Mouse (Mus musculus) hindbrain, postnatal 0 days (tissue): Measurements from ENCODE around the gene Naa15. TPM values are rescaled to one million over a fixed set of nuclear protein-coding genes. Genes with fewer than 3 reads are reported as not detected.
"Not testable (repeated sequence)": the region's sequence is repeated elsewhere in the genome, so short reads cannot be mapped to it uniquely, and the experiment has no call there.

ENCODE experiments used
- ATAC-seq: fragments of 200-750 bp; cut with Nextera tagmentation; 2 replicates; pipeline ENCODE4 v1.8.0; 2017; ENCODE audit warnings: mild to moderate bottlenecking, moderate TSS enrichment, moderate library complexity
- DNase-seq: peaks from one replicate; pipeline ENCODE4 v3.0.0-alpha.2; 2015; ENCODE audit warnings: low spot score
- H3K27ac ChIP-seq: fragments of 300-500 bp; sonication (generic); 2 replicates; pipeline ENCODE4 v1.5.1; 2014; ENCODE audit warnings: mild to moderate bottlenecking
- H3K27me3 ChIP-seq: fragments of 300-500 bp; sonication (generic); 2 replicates; pipeline ENCODE4 v1.6.1; 2014; ENCODE audit warnings: low read length, mixed read lengths; ENCODE audit not compliant: insufficient read depth
- H3K36me3 ChIP-seq: fragments of 300-500 bp; sonication (generic); 2 replicates; pipeline ENCODE4 v1.6.1; 2014; ENCODE audit warnings: low read length, mixed read lengths; ENCODE audit not compliant: insufficient read depth
- H3K4me1 ChIP-seq: fragments of 300-500 bp; sonication (generic); 2 replicates; pipeline ENCODE4 v1.6.1; 2014; ENCODE audit warnings: antibody characterized with exemption, low read length, mixed read lengths; ENCODE audit not compliant: insufficient read depth
- H3K4me2 ChIP-seq: fragments of 300-500 bp; sonication (generic); 2 replicates; pipeline ENCODE4 v1.6.1; 2014; ENCODE audit warnings: low read depth, mild to moderate bottlenecking, low read length, moderate library complexity, mixed read lengths
- H3K4me3 ChIP-seq: fragments of 300-500 bp; sonication (generic); 2 replicates; pipeline ENCODE4 v1.5.1; 2014; ENCODE audit warnings: low read length
- H3K9ac ChIP-seq: fragments of 300-500 bp; sonication (generic); replicated peaks from 2 replicates; pipeline ENCODE4 v1.6.1; 2014; ENCODE audit warnings: mild to moderate bottlenecking, low read length, moderate library complexity, mixed read lengths
- H3K9me3 ChIP-seq: fragments of 300-500 bp; sonication (generic); 2 replicates; pipeline ENCODE4 v1.6.1; 2016; ENCODE audit warnings: low read length, mixed read lengths
- CTCF ChIP-seq: IDR thresholded peaks from 2 replicates; pipeline ENCODE4 v1.5.1; 2016; ENCODE audit warnings: antibody characterized with exemption, control low read depth, low read depth
- WGBS: fragments of 180-500 bp; shearing (Covaris S2); extraction: QIAGEN DNeasy Blood & Tissue Kit; methylation state at CpG from one replicate; pipeline ENCODE4 v1.1.7; 2014; 5-methylcytosine and 5-hydroxymethylcytosine counted together
- polyA plus RNA-seq: library from polyadenylated mRNA; unstranded; fragments of >200 nt; fragmentation: Nextera tagmentation; extraction: Ambion mirVana; gene quantifications from 2 replicates; pipeline ENCODE4 v1.2.1, GENCODE M21; 2015
- total RNA-seq: library from RNA; depleted of rRNA; stranded (reverse); fragments of >200 nt; gene quantifications from 2 replicates; pipeline ENCODE4 v1.2.3, GENCODE M21; 2014

Gene Naa15
- total and polyA plus RNA-seq, 2 experiments from 2014 or later = 20.4 to 35.0 TPM

DNA sequence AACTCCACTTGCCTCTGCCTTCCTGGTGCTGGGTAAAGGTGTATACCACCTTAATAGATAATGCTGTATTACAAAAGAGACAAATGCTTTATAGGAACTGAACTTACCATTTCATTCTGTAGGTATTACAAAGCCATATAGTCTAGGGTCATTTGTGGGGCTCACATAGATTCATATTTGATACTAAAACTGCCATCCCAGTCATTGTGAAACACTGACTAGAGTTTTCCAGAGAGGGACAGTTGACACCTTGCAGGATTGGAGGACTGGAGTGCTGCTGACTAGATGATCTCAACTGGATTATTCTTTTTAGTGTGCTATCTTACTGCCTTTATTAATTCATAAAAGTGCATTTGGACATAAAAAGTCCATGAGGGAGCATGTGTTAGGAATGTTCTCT, 10.4 kb downstream of the Naa15 start:
- H3K4me3 ChIP-seq = no peak overlapping the region
- no peak overlapping the region for H3K27ac ChIP-seq
- no peaks in the 10 kb centered on the region for H3K27me3 ChIP-seq
- DNase-seq (no peak), ATAC-seq (no peak)
- H3K9me3 ChIP-seq = no peaks in the 10 kb centered on the region
- no peak overlapping the region for H3K4me2 ChIP-seq
- no peaks in the 10 kb centered on the region for H3K36me3 ChIP-seq
- no peak for TF ChIP-seq CTCF
- no peaks in the 10 kb centered on the region for H3K4me1 ChIP-seq
- H3K9ac ChIP-seq = no peak overlapping the region

GRCm38 (mm10) chr3:51434364-51434763, 19.4 kb downstream of the Naa15 start:
- DNase-seq, H3K9ac ChIP-seq, H3K27ac ChIP-seq, H3K36me3 ChIP-seq, H3K4me2 ChIP-seq, H3K4me3 ChIP-seq, H3K27me3 ChIP-seq, ATAC-seq, H3K9me3 ChIP-seq, H3K4me1 ChIP-seq: not testable (repeated sequence)
- WGBS = 88% methylated on average over 5 of the region's 5 CpGs

DNA sequence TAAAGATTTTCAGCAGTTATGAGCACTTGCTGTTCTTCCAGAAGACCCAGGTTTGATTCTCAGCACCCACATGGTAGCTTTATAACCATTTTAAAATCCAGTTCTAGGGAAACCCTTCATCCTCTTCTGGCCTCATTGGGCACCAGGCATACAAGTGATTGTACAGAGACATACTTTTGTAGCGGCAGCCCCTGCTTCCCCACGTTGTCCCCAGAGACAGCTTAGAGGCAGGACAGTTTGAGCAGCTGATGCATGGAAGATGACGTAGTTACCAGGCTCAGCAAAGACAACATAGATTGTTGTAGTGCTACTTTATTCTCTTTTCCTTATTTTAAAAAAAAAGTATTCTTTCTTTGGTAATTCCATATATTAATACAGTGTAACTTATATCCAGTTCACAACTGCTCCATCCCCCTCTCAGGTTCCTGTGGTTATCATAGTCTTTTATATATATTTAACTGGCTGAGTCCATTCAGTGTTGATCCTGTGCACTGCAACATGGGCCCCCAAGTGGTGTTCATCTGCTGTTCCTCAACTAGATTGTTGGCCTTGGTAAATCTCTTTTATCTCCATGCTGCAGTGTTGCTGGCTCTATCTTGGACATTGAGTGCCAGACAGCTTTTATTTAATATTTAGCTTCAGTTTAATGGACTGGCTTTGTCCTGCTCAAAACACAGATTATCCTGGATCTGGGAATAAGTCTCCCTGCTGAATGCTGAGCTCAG, 20.1 kb downstream of the Naa15 start:
- Histone ChIP-seq H3K4me2 (no peak overlapping the region), H3K9ac (no peak overlapping the region), H3K36me3 (no peaks in the 10 kb centered on the region), H3K27me3 (no peaks in the 10 kb centered on the region), H3K4me1 (no peaks in the 10 kb centered on the region), H3K27ac (no peak overlapping the region), H3K9me3 (no peaks in the 10 kb centered on the region), H3K4me3 (no peak overlapping the region)
- DNase-seq = no peak
- WGBS = 69% methylated on average over 3 of the region's 3 CpGs
- ATAC-seq = no peak
- TF ChIP-seq CTCF = no peak

DNA sequence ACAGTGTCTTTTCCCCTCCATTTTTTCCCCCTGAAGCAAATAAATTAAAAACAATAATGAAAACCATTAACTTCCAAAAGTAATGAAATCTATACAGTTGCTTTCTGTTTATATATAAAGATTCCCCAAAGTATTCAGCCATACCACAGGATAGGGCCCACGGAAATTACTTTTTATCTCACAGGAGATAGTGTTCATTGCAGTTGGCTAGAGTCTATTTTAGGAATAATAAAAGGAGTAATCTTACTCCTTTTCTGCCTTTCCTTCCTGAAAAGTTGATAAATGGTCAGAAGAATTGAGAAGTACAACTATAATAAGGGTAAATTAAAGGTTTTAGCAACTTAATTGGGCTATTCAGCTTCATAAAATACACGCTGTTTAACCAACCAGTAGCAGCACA, 53.6 kb downstream of the Naa15 start:
- Histone ChIP-seq H3K4me2 (no peak overlapping the region), H3K27ac (no peak overlapping the region), H3K27me3 (no peaks in the 10 kb centered on the region), H3K36me3 (peaks cover 38% of the 10 kb centered on the region), H3K9me3 (no peaks in the 10 kb centered on the region), H3K9ac (no peak overlapping the region), H3K4me3 (no peak overlapping the region), H3K4me1 (no peaks in the 10 kb centered on the region)
- DNase-seq (no peak), ATAC-seq (no peak)
- 96% methylated on average over 2 of the region's 2 CpGs for WGBS
- no peak for TF ChIP-seq CTCF

DNA sequence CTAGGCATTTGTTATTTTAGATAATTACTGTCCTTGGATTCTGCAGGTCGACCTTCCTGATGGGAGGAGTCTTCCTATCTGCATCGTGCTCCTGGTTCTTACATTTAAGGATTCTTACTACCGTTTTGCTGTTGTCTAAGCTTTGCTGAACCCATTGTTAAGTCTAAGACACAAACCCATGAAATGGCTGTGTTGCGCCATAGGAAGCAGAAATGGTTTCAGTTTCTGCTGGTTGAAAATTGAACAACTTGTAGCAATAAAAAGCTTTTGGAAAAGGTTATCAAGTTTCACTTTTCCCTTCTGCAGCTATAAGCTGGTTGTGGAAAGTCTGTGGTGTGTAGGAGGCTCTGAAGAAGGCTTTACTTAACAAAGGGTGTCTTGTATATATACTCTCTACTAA, 60.8 kb downstream of the Naa15 start:
- H3K27me3 ChIP-seq = no peaks in the 10 kb centered on the region
- H3K9me3 ChIP-seq = no peaks in the 10 kb centered on the region
- 79% methylated on average over 4 of the region's 4 CpGs for WGBS
- no peaks in the 10 kb centered on the region for H3K4me1 ChIP-seq
- ATAC-seq (no peak), DNase-seq (no peak)
- H3K4me3 ChIP-seq = no peak overlapping the region
- H3K36me3 ChIP-seq = peaks cover 21% of the 10 kb centered on the region; the same call in 1 of the 2 replicates
- H3K27ac ChIP-seq = no peak overlapping the region
- no peak overlapping the region for H3K9ac ChIP-seq
- no peak for TF ChIP-seq CTCF
- no peak overlapping the region for H3K4me2 ChIP-seq

GRCm38 (mm10) chr3:51479893-51480292, 64.9 kb downstream of the Naa15 start:
- DNase-seq (no peak), ATAC-seq (no peak)
- Histone ChIP-seq H3K4me1 (no peaks in the 10 kb centered on the region), H3K9me3 (no peaks in the 10 kb centered on the region), H3K36me3 (peaks cover 8% of the 10 kb centered on the region; the same call in 1 of the 2 replicates), H3K4me2 (no peak overlapping the region), H3K27ac (no peak overlapping the region), H3K27me3 (no peaks in the 10 kb centered on the region), H3K4me3 (no peak overlapping the region), H3K9ac (no peak overlapping the region)
- 34% methylated on average over 2 of the region's 2 CpGs for whole genome bisulfite sequencing
- no peak for TF ChIP-seq CTCF

DNA sequence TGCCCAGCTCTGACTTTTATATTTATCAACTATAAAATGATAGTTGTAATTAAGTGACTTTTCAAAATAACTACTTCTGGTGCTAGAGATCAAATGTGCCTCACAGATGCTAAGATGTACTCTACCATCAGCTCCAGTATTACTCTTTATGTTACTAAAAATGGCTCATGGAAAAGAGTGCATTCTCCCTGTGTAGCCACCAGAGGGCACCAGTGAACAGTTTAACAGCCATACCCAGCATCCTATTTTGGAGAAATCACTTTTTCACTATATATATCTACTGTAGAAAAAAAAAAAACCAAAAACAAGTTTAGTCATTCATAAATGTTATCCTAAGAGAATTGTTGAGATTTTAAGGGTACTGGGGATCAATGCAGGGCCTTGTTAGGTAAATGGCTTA, 66.1 kb downstream of the Naa15 start:
- Histone ChIP-seq H3K4me3 (no peak overlapping the region), H3K27me3 (no peaks in the 10 kb centered on the region), H3K36me3 (peaks cover 6% of the 10 kb centered on the region; the same call in 1 of the 2 replicates), H3K9me3 (no peaks in the 10 kb centered on the region), H3K27ac (no peak overlapping the region), H3K4me2 (no peak overlapping the region), H3K9ac (no peak overlapping the region), H3K4me1 (peaks cover 7% of the 10 kb centered on the region; the same call in 1 of the 2 replicates)
- TF ChIP-seq CTCF = peak; percentile 82
- peak; percentile 78 for DNase-seq
- ATAC-seq = no peak
